Mouse (Mus musculus): ENCODE measurements around the gene Ltb4r2.

Ltb4r2 gene

DNA sequence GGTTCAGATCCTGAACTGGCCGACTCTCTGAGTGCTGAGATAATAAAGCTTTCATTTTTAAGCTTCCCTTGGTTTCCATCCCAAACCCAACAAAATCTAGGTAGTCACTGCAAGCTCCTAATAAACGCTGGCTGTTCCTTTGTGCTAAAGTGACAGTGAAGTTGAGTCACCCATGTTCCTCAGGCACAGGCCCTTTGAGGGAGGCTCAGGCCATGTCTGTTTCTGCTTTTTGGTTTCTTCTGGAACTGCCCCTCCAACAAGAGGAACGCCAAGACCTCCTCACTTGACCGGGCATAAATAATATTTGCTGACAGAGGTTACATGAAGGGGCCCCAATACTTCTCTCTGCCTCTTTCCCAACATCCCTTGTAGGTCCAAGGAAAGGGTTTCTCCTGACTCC, 25.5 kb upstream of the Ltb4r2 start:
- no peak for DNase-seq (ENCODE audit: low read depth in 2 of 2, low spot score in 2 of 2)

DNA sequence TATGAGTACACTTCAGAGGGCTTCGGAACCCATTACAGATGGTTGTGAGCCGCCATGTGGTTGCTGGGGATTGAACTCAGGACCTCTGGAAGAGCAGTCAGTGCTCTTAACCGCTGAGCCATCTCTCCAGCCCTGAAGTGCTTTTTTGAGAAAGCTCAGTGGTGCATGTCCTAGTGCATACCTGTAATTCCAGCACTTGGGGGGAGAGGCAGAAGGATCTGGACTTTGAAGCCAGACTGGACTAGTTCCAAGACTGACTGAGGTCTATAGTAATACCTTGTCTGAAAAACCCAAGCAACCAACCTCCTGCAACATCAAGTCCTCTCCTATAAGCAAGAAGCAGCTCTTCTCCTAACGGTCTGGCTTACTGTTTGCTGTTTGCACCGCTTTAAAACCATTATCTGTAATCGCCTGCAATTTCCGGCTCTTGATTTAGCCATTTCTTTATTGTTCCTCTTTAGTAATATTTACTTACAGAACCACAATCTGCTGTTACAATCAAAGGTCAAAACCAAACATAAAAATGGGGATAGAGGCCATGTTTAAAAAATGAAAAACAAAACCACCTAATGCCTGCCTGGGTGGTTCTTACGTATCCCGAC, 24.0 kb upstream of the Ltb4r2 start:
- no peak for DNase-seq (ENCODE audit: low read depth in 2 of 2, low spot score in 2 of 2)

DNA sequence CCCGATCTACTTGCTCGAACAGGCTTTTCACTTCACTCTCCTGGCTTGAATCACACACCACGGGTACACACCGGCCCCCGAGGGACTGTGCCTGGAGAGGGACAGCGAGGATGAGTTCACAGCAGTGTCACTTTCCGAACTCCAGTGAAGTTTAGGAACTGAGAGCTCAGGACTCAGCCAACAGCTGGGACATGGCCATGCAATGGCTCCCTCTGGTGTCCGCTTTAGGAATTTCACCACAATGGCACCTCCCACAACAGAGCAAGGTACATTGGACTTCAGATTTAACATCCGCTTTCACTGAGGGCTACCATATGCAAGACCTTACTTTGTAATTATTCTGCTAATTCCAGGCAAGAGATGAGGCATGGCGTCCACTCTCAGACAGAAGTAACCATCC, 17.5 kb upstream of the Ltb4r2 start:
- DNase-seq (ENCODE audit: low read depth in 2 of 2, low spot score in 2 of 2): peak; percentile 86 to 92

DNA sequence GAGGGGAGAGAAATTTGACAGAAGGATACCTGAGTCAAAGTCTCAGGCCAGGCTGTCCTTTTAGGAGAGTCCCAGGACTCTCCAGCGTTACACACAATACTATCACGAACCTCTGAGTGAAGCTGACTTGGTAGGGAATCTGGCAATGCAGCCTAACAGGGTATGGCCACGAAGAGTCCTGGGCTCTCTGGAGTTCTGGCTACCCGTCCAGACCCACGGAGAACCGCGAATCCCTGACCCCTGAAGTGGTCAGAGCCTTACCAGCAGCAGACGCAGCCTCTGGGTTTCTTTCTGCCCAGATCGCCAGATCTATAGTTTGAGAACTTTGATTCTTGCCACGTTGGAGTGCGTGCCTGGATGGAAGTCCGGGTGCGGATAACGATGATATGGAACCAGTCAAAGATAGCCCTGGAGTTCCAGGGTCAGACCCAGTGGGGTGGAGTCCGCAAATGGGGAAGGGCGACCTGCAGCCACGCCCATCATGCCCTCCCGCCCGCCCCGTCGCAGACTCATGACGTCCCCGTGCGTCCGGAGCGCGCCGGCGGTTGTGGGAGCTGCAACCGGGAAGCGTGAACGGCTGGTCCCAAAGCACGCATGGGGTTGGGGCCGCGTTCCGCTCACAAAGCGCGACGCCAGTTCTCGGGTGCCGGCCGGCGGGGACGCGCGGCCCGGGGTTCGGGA, 15.9 kb upstream of the Ltb4r2 start, which contains the start of the genes Dhrs1 and Nop9:
Gene Dhrs1 (minus strand): TSS at position 511 of the 681 bp plus-strand sequence.
Gene Nop9 (plus strand): TSS at position 514 of the 681 bp plus-strand sequence.
- DNase-seq (ENCODE audit: low read depth in 2 of 2, low spot score in 2 of 2): peak; percentile 59 to 71

DNA sequence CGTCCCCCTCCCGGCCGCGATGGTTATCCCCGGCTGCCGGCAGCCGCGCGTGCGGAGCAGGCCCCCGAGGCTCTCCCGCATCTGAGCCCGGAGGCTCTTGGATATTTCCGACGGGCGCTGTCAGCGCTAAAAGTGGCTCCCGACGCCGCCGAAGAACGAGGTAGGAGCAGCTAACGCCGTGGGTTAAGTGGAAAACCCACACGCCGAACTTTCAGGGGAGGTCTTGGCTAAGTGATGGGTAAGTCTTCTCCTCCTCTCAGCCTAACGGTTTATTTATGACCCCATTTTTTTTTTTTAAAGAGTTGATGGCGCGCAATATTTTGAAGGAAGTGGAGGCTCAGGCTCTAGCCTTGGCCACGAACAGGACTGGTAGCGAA, 15.4 kb upstream of the Ltb4r2 start:
- DNase-seq (ENCODE audit: low read depth in 2 of 2, low spot score in 2 of 2): no peak

DNA sequence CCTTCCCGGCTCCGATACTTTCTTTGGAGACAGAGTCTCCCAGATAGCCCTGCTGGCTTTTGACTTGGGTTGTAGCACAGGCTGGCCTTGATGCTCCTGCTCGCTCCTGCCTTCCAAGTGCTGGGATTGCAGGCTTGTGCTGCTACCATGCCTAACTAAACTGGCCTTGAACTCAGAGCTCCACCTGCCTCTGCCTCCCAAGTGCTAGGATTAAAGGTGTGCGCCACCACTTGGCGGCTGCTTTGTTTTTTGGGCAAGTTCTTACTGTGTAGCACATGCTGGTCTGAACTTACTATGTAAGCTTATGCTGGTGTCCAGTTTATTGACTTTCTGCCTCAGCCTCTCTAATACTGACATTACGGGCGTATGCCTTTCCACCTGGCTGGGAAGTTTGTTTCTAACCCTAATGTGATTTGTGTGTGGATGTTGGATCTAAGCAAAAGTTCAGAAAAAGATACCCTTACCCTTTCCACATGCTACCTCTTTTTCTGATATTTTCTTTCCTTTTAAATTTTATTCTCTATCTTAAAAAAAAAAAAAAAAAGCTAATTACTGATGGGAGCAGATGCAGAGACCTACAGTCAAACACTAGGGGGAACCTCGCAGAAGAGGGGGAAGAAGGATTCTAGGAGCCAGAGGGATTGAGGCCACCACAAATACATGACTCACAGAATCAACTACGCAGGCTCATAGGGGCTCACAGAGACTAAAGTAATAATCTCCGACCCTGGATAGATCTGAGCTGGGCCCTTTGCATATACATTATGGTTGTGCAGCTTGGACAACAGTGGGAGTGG, 14.0 kb upstream of the Ltb4r2 start:
- DNase-seq (ENCODE audit: low read depth in 2 of 2, low spot score in 2 of 2): no peak

DNA sequence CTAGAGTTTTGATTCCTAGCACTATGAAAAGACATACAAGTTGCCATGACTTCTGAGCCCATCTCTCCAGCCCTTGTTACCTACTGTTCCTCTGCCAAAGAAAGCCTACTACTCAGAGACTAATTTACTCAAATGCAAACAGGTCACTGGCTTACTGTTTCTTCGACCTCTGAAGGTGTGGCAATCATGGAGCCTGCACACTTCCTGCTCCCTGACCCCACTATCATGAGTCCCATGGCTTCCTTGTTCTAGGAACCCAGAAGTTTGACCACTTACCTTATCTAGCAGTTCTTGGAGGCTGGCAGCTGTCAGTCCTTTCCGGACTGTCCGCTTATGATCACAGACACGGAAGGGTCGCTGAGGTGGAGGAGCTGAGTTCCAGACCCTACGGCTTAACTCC, 3.7 kb upstream of the Ltb4r2 start:
- no peak for DNase-seq (ENCODE audit: low read depth in 2 of 2, low spot score in 2 of 2)

DNA sequence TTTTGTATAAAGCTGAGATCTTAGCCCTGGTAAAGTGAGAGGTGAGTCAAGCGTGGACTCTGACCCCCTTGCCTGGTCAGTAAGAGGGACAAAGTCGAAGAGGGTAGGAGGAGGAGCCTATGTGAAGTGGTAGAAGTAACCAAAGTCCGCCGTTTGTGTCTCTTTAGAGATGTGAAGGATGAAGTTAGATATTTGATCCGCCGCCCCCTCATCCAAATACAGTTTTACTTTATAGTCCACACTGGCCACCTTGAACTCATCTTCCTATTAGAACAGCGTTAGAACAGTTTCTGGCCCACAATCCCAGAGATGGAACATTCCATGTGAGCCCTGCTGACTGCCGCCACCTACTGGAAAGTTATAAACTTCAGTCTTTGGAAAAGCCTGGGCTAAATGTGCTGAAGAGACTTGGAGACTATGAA, 2.9 kb upstream of the Ltb4r2 start, which contains the start of gene Cideb:
Gene Cideb (minus strand): TSS at position 96 of the 422 bp plus-strand sequence.
- DNase-seq (ENCODE audit: low read depth in 2 of 2, low spot score in 2 of 2): no peak

DNA sequence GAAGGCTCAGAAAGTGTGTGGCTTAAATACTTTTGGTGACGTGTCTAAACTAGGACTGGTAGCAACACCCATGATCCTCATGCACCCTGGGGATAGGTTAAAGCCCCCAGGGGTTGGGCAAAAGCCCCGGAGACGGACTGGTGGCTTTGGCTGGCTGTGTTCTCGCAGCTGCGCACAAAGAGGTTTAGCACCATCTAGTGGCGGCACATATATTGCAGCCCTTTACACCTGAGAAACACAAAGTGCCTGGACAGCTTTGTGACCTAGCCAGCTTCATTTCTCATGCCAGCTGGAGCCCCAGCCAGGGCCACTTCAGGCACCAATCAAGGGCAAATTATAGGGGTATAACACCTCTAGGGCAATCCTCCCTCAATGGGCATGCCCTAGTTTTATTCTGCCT, 1.1 kb upstream of the Ltb4r2 start:
- DNase-seq (ENCODE audit: low read depth in 2 of 2, low spot score in 2 of 2): peak; percentile 84 to 89

DNA sequence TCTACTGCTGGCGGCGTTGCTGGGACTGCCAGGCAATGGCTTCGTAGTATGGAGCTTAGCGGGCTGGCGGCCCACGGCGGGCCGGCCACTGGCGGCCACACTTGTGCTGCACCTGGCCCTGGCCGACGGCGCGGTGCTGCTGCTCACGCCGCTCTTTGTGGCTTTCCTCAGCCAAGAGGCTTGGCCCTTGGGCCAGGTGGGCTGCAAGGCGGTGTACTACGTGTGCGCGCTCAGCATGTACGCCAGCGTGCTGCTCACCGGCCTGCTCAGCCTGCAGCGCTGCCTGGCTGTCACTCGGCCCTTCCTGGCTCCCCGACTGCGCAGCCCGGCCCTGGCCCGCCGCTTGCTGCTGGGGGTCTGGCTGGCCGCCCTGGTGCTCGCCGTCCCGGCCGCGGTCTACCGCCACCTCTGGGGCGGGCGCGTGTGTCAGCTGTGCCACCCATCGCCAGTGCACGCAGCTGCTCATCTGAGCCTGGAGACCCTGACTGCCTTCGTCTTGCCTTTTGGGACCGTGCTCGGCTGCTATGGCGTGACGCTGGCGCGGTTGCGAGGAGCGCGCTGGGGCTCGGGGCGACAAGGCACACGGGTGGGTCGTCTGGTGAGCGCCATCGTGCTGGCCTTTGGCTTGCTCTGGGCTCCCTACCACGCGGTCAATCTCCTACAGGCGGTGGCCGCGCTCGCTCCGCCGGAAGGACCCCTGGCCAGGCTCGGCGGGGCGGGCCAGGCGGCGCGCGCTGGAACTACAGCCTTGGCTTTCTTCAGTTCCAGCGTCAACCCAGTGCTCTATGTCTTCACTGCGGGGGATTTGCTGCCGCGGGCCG, 983 bp downstream of the Ltb4r2 start:
- DNase-seq (ENCODE audit: low read depth in 2 of 2, low spot score in 2 of 2): no peak

DNA sequence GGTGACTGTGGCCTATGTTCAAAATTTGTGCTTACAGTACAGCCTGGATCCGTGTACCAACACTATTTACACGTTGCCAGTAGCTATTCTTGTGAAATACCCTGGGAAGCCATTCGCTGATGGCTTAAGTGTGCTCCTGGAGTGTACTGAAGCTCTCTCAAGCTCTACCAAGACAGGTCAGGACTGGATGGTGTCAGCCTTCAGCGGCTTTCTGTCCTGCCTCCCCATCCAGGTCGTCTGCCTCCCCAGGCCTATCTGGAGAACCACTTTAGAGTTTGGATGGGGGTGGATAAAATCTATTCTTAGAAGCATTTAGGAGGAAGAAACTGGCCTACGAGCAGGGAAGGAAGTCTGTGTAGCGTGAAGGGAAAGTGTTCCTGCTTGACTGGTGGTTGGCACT, 1.9 kb downstream of the Ltb4r2 start:
- no peak for DNase-seq (ENCODE audit: low read depth in 2 of 2, low spot score in 2 of 2)

DNA sequence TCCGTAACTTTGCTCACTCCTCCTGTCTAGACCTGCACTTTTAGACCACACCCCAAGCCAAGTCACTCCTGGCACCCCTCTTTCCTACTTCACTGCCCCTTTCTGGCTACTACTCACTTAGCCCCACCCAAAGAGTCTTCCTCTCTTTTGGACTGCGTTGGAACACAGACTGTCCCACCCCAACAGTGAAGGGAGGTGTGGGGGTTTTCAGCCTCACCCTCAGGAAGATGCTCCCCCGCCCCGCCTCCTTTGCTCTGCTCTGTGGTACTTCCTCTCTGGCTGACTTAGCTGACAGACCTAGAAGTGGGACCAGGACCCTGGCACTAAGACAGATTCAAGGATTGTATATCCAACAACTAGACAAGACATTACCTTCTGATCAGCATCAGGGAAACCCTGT, 4.5 kb downstream of the Ltb4r2 start, which contains the start of gene Ltb4r1:
Gene Ltb4r1 (plus strand): TSS at position 267 of the 400 bp plus-strand sequence.
- no peak for DNase-seq (ENCODE audit: low read depth in 2 of 2, low spot score in 2 of 2)

DNA sequence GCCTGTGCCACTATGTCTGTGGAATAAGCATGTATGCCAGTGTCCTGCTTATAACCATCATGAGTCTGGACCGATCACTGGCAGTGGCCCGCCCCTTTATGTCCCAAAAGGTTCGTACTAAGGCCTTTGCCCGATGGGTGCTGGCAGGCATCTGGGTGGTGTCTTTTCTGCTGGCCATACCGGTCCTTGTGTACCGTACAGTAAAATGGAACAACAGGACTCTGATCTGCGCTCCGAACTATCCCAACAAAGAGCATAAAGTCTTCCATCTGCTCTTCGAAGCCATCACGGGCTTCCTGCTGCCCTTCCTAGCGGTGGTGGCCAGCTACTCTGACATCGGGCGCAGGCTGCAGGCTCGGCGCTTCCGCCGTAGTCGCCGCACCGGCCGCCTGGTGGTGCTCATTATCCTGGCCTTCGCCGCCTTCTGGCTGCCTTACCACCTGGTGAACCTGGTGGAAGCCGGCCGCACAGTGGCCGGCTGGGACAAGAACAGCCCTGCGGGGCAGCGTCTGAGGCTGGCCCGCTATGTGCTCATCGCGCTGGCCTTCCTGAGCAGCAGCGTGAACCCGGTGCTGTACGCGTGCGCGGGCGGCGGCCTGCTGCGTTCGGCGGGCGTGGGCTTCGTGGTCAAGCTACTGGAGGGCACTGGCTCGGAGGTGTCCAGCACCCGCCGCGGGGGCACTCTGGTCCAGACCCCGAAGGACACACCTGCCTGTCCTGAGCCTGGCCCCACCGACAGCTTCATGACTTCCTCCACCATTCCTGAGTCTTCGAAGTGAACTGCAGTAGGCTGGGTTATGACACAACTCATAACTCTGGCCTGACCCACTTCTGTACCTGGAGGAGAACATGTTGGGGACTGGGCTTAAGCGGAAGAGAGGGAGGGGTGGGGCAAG, 6.5 kb downstream of the Ltb4r2 start:
- no peak for DNase-seq (ENCODE audit: low read depth in 2 of 2, low spot score in 2 of 2)

DNA sequence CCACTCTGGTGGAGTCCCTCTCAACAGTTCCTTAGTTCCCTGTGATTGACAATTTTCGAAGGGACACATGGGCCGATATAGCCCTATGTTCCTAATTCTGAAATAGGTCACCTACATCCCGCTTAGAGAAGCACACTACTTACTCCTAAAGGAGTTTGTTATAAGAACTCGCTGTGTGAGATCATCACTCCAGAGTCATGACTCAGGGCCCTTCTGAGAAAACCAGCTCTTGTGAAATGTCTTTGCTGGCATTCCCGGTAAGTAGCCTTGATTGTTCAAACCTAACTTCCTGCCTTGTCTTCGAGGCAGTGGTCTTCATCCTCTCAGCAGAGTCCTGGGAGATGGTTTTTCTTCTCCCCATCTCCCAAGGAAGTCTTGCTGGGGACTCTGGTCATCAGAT, 7.3 kb downstream of the Ltb4r2 start:
- no peak for DNase-seq (ENCODE audit: low read depth in 2 of 2, low spot score in 2 of 2)

DNA sequence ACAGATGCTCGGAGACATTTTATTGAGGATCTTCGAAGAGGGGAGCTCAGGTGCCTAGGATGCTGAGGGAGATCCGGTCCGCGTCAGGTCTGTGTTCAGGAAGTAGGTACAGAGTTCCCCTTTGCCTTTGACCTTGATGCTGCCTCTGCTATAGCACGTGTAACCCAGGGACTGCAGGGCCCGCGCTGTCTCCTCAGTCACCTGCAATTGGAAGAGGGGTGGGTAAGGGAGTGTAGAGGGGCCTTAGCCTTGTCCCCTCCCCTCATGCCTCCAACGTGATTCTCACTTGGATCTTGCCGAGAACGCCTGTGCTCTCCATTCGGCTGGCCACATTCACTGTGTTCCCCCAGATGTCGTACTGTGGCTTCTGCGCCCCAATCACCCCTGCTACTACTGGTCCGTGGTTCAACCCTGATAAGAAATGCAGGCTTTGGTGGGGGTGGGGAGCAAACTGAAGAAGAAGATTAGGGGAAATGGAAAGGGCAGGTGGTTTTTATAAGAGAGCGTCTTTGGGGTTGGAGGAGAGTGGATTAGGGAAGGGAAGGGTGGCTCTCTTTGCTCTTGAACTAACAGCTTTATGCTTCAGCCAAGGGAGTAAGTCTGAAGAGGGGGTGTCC, 8.0 kb downstream of the Ltb4r2 start:
- DNase-seq (ENCODE audit: low read depth in 2 of 2, low spot score in 2 of 2): no peak

DNA sequence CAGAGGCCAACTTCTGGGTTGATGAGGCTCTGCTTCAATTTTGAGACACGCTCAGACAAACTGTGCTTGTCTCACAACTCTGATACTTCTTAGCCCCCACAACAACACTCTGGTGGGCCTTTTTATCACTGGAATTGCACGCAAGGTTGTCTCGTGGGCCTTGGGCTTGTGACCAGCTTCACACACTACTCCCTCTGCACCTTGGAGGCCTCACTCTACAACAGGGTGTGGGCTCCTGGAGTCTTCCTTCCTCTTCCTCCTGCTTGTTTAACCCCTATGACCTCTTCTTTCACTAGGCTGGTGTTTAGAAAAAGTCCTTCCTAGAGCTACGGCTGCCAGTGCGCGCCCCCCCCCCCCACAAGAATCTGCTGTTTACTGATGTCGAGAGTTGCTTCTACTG, 15.5 kb downstream of the Ltb4r2 start:
- no peak for DNase-seq (ENCODE audit: low read depth in 2 of 2, low spot score in 2 of 2)

DNA sequence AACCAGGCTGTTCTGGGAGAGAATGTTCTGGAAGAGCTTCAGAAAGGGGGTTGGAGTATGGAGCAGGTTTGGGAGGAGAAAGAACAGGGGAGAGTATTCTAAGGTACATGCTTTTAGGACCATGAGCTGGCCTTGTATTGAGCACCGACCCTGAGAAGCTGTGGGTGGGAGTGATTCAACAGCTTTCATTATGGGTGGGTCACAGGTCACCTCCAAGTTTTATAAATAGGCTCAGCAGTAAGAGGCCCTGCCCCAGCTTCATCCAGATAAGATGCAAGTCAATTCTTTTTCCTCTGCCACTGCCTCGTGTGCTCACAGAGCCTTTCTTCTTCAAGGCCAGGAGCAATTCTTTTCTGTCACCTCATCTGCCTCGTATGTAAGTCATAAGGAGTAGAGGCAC, 15.9 kb downstream of the Ltb4r2 start:
- DNase-seq (ENCODE audit: low read depth in 2 of 2, low spot score in 2 of 2): no peak

DNA sequence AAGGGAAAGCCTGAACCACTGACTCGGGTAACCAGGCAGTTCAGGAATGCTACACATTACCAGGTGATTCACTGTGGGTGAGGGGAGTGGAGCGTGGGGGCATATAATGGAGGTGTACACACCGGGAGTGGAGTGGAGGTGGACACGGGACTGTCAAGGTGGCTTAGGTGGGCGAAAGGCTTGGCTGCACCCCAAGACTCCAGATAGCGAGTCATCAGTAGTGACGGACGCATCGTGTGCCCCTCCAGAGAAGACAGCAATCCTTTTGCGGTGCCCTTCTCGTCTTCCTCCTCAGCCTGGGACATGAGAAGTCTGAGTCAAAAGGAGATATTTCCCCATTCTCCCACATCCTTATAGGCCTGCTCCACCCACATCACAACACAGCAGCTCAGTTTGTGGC, 16.6 kb downstream of the Ltb4r2 start:
- DNase-seq (ENCODE audit: low read depth in 2 of 2, low spot score in 2 of 2): no peak

DNA sequence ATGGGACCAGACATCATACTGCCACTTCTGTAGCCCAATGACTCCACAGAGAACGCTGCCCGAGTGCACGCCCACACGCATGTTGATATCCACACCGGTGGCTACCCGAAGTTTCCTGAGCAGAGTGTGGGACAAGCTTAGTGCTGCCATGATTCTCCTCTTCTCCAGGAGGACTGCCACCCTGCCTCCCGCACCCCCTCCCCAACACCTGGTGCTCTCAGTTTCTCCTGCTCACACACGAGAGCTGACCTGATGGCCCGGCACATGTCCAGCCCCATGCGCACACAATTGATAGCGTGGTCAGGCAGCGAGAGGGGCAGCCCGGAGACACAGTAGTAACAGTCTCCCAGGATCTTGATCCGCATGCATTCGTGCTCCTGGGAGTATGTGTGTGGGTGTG, 17.5 kb downstream of the Ltb4r2 start:
- DNase-seq (ENCODE audit: low read depth in 2 of 2, low spot score in 2 of 2): no peak

DNA sequence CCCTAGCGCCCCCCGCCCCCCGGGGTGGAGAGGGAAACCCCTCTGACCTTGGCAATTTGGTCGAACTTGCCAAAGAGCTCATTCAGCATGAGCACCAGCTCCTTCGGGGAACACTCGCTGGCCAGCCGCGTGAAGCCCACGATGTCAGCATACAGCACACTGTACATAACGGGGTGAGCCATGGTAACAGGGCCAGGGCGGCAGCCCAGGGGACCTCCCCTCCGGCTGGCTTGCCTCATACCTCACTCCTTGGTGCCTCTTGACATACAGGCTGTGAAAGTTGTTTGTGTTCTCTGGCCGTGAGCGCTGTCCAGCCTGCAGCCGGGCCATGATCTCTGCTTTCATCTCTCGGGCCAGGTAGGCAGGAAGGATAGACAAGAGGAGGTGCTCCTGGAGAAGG, 18.4 kb downstream of the Ltb4r2 start:
- no peak for DNase-seq (ENCODE audit: low read depth in 2 of 2, low spot score in 2 of 2)

Data from CD8-positive naive resting alpha-beta T cell, adult 2 months (primary cell).